Mouse (Mus musculus) liver, adult 2 months (tissue): ENCODE data around the gene Gm3238.
"Not testable (repeated sequence)": the region's sequence is repeated elsewhere in the genome, so short reads cannot be mapped to it uniquely, and the experiment has no call there.

Experiments
- CTCF ChIP-seq: fragments of 200-500 bp; IDR thresholded peaks from 2 replicates; pipeline ENCODE4 v1.5.1; 2011; ENCODE audit warnings: low read depth, low read length, control low read depth
- POLR2A ChIP-seq: fragments of 200-500 bp; IDR thresholded peaks from 2 replicates; pipeline ENCODE4 v1.6.1; 2011; ENCODE audit warnings: low read length, control low read depth; ENCODE audit not compliant: insufficient read depth; ENCODE audit errors: extremely low read depth

GRCm38 (mm10) chr10:77759582-77759981 is 11.5 kb downstream of the Gm3238 start, which contains the start of gene Gm3233:
- not testable (repeated sequence) for TF ChIP-seq CTCF, POLR2A
